Mouse (Mus musculus) heart, embryonic 10.5 days (tissue): ENCODE measurements at regions not wholly inside any gene's neighbourhood (a gene's known extent, or its start where the extent isn't known, plus 50 kb on each side); places are given as distances from the start of the nearest gene placed in this dataset.

Experiments used
- DNase-seq: peaks from one replicate; pipeline ENCODE4 v3.0.0-alpha.2; 2017; ENCODE audit warnings: low spot score
- H3K27ac ChIP-seq: fragments of 300-500 bp; sonication (generic); 2 replicates; pipeline ENCODE4 v1.5.1; 2016; ENCODE audit warnings: mild to moderate bottlenecking
- H3K27me3 ChIP-seq: fragments of 300-500 bp; sonication (generic); 2 replicates; pipeline ENCODE4 v1.6.1; 2016; ENCODE audit warnings: mild to moderate bottlenecking; ENCODE audit not compliant: poor library complexity, insufficient read depth, severe bottlenecking
- H3K36me3 ChIP-seq: fragments of 300-500 bp; sonication (generic); 2 replicates; pipeline ENCODE4 v1.6.1; 2016; ENCODE audit warnings: mild to moderate bottlenecking, moderate library complexity
- H3K4me1 ChIP-seq: fragments of 300-500 bp; sonication (generic); 2 replicates; pipeline ENCODE4 v1.6.1; 2016; ENCODE audit warnings: mild to moderate bottlenecking
- H3K4me3 ChIP-seq: fragments of 300-500 bp; sonication (generic); 2 replicates; pipeline ENCODE4 v1.5.1; 2016; ENCODE audit warnings: mild to moderate bottlenecking, moderate library complexity
- H3K9me3 ChIP-seq: fragments of 300-500 bp; sonication (generic); 2 replicates; pipeline ENCODE4 v1.6.1; 2016; ENCODE audit warnings: mild to moderate bottlenecking, moderate library complexity
- WGBS: fragments of 180-500 bp; shearing (Covaris S2); methylation state at CpG from one replicate; pipeline ENCODE4 v1.1.7; 2016; 5-methylcytosine and 5-hydroxymethylcytosine counted together

DNA sequence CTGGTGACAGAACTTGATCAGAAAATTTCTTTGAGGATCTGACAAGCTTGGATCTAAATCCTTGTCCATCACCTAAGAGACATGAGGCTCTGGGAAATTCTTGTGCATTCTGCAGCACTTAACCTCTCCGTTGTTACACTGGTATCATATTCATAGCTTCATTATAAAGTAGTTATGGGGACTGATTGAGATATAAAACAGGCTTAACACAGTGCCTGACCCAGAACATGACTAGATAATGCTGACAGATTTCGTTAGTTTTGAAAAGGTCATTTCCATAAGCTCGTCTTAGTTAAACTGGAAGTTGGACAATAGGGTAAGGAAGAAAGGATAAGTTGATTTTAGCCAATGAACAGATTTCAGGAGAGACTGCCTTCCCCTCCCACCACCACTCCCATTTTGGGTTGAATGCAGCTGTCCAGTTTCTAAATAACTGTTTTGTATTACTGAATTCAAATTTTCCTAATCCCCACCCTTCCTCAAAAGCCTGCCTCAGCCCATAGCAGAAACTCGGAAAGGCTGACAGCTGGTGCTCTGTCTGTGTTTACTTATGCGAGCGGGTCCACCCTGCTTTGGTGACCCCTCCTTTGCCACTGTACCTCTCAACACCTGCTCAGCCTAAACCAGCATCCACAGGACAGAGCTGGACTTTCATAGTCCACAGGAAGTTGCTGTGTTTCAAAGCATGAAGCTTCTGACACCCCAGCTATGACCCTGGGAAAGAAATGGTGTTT is 340.8 kb downstream of the Pax1 start:
- Histone ChIP-seq H3K9me3 (no peaks in the 10 kb centered on the region), H3K27ac (no peak overlapping the region), H3K36me3 (no peaks in the 10 kb centered on the region), H3K4me3 (no peak overlapping the region), H3K27me3 (no peaks in the 10 kb centered on the region), H3K4me1 (no peaks in the 10 kb centered on the region)
- DNase-seq, result no peak
- whole genome bisulfite sequencing, result 60% methylated on average over 6 of the region's 6 CpGs

- H3K4me1 ChIP-seq, result no peaks in the 10 kb centered on the region
- H3K27me3 ChIP-seq, result no peaks in the 10 kb centered on the region
- WGBS, result 71% methylated on average over 6 of the region's 6 CpGs
- H3K9me3 ChIP-seq, result no peaks in the 10 kb centered on the region
- H3K36me3 ChIP-seq, result no peaks in the 10 kb centered on the region
- H3K27ac ChIP-seq, result no peak overlapping the region
- no peak overlapping the region for H3K4me3 ChIP-seq
- DNase-seq, result no peak
Measured at GRCm38 (mm10) chr2:147699524-147700081, 337.9 kb downstream of the Pax1 start.

GRCm38 (mm10) chr2:147691896-147692295 is 330.2 kb downstream of the Pax1 start:
- no peaks in the 10 kb centered on the region for H3K4me1 ChIP-seq
- DNase-seq, result no peak
- no peaks in the 10 kb centered on the region for H3K36me3 ChIP-seq
- no peaks in the 10 kb centered on the region for H3K9me3 ChIP-seq
- WGBS, result 84% methylated on average over 10 of the region's 10 CpGs
- no peak overlapping the region for H3K27ac ChIP-seq
- H3K27me3 ChIP-seq, result no peaks in the 10 kb centered on the region
- no peak overlapping the region for H3K4me3 ChIP-seq

GRCm38 (mm10) chr2:147690506-147691208 is 328.9 kb downstream of the Pax1 start:
- WGBS, result 74% methylated on average over 15 of the region's 15 CpGs
- no peaks in the 10 kb centered on the region for H3K4me1 ChIP-seq
- no peaks in the 10 kb centered on the region for H3K9me3 ChIP-seq
- H3K4me3 ChIP-seq, result no peak overlapping the region
- no peak for DNase-seq
- H3K36me3 ChIP-seq, result no peaks in the 10 kb centered on the region
- H3K27ac ChIP-seq, result no peak overlapping the region
- H3K27me3 ChIP-seq, result no peaks in the 10 kb centered on the region

- 17% methylated on average over 6 of the region's 6 CpGs for WGBS
- H3K9me3 ChIP-seq, result no peaks in the 10 kb centered on the region
- no peak overlapping the region for H3K4me3 ChIP-seq
- H3K4me1 ChIP-seq, result no peaks in the 10 kb centered on the region
- H3K27ac ChIP-seq, result no peak overlapping the region
- no peaks in the 10 kb centered on the region for H3K36me3 ChIP-seq
- no peaks in the 10 kb centered on the region for H3K27me3 ChIP-seq
- DNase-seq, result peak; percentile 77
Measured at GRCm38 (mm10) chr2:147688742-147689141, 327.0 kb downstream of the Pax1 start.

DNA sequence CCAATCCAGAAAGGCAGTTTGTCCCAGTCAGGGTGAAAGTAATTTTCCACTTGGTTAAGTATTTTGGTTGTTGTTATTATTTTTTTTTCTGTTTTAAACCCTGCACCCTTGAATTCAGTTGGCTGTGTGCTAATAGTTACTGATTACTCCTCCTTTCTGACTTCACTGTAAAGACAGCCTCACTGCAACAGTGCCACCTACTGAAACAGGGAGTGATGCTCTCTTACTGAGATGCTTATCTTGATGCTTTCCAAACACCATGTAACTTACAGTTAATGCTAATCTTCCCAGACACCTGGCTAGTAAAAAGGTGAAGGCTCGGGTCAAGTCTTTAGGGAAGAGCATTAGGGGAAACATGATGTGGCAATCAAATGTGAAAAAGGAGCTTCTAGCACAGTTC is 294.9 kb downstream of the Pax1 start:
- no peak overlapping the region for H3K27ac ChIP-seq
- H3K27me3 ChIP-seq, result no peaks in the 10 kb centered on the region
- 8% methylated on average over 1 of the region's 1 CpGs for WGBS
- H3K36me3 ChIP-seq, result no peaks in the 10 kb centered on the region
- no peaks in the 10 kb centered on the region for H3K4me1 ChIP-seq
- no peak for DNase-seq
- H3K4me3 ChIP-seq, result no peak overlapping the region
- no peaks in the 10 kb centered on the region for H3K9me3 ChIP-seq

GRCm38 (mm10) chr2:147650229-147650628 is 288.5 kb downstream of the Pax1 start:
- Histone ChIP-seq H3K9me3 (no peaks in the 10 kb centered on the region), H3K4me1 (no peaks in the 10 kb centered on the region), H3K27ac (no peak overlapping the region), H3K36me3 (no peaks in the 10 kb centered on the region), H3K27me3 (no peaks in the 10 kb centered on the region), H3K4me3 (no peak overlapping the region)
- no peak for DNase-seq
- 76% methylated on average over 3 of the region's 3 CpGs for WGBS

GRCm38 (mm10) chr2:147647972-147648371 is 286.2 kb downstream of the Pax1 start:
- Histone ChIP-seq H3K4me1 (no peaks in the 10 kb centered on the region), H3K27me3 (no peaks in the 10 kb centered on the region), H3K9me3 (no peaks in the 10 kb centered on the region), H3K36me3 (no peaks in the 10 kb centered on the region), H3K27ac (no peak overlapping the region), H3K4me3 (no peak overlapping the region)
- no peak for DNase-seq
- WGBS, result 82% methylated on average over 8 of the region's 8 CpGs

DNA sequence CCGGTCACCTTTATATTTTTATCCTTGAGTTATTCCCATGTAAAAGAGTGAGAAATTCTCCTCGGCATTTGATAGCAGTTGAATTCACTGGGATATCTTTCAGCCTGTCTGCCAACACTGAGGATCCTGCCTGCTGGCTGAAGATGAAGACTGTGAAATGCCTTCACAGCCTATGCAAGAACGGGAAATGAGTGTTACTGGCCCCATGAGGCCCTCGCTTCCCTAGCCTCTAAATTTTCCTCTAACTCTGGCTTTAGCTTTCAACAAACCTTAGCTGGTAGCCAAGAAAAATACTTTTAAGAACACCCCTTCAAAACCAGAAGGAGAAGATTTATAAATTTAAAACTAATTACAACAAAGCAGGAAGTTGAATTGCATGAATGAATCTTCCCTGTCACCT is 285.8 kb downstream of the Pax1 start:
- H3K4me3 ChIP-seq, result no peak overlapping the region
- DNase-seq, result no peak
- H3K27me3 ChIP-seq, result no peaks in the 10 kb centered on the region
- H3K4me1 ChIP-seq, result no peaks in the 10 kb centered on the region
- H3K9me3 ChIP-seq, result no peaks in the 10 kb centered on the region
- no peaks in the 10 kb centered on the region for H3K36me3 ChIP-seq
- H3K27ac ChIP-seq, result no peak overlapping the region
- 74% methylated on average over 4 of the region's 4 CpGs for WGBS

DNA sequence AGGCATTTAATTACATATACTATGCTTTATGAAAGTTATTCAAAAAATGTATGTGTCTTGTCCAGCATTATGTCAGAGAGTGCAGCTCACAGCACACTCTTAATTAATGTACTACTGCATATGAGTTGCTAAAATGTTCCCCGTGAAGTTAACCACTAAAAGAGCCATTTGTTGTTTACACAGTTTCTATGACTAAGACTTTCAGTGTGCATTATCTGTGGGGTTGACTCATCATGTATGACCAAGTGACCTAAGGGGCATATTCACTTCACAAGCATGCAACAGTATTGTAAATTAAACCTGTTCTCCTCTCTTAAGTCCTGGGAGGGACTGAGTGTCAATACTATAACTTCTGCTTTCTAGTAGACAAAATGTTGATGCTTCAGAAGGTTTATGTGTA is 276.2 kb downstream of the Pax1 start:
- no peaks in the 10 kb centered on the region for H3K27me3 ChIP-seq
- H3K4me3 ChIP-seq, result no peak overlapping the region
- H3K27ac ChIP-seq, result no peak overlapping the region
- WGBS, result 79% methylated on average over 1 of the region's 1 CpGs
- DNase-seq, result no peak
- no peaks in the 10 kb centered on the region for H3K36me3 ChIP-seq
- no peaks in the 10 kb centered on the region for H3K9me3 ChIP-seq
- H3K4me1 ChIP-seq, result no peaks in the 10 kb centered on the region

- DNase-seq, result no peak
- Histone ChIP-seq H3K4me3 (no peak overlapping the region), H3K27me3 (no peaks in the 10 kb centered on the region), H3K4me1 (no peaks in the 10 kb centered on the region), H3K36me3 (no peaks in the 10 kb centered on the region), H3K9me3 (no peaks in the 10 kb centered on the region), H3K27ac (no peak overlapping the region)
- 50% methylated on average over 6 of the region's 6 CpGs for WGBS
Measured at GRCm38 (mm10) chr2:147632737-147633136, 271.0 kb downstream of the Pax1 start.

DNA sequence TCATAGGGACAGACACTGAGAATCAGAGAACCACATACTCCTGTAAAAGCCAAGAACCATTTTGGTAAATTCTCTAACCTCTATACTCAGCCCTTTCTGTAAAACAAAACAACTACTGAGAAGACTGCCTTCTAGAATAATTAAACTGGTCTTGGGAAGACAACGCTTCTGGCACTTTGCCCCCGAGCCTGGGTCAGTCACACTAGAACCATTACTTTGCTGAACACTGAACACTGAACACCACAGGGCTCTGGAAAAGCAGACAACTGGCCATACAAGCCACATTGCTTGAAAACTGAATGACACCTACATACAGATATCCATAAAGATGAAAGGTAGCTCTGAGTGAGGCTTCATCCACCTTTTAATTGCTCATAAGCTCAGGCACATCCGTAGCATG is 268.0 kb downstream of the Pax1 start:
- WGBS, result 84% methylated on average over 3 of the region's 3 CpGs
- H3K36me3 ChIP-seq, result no peaks in the 10 kb centered on the region
- H3K4me3 ChIP-seq, result no peak overlapping the region
- H3K27me3 ChIP-seq, result no peaks in the 10 kb centered on the region
- no peak overlapping the region for H3K27ac ChIP-seq
- no peaks in the 10 kb centered on the region for H3K4me1 ChIP-seq
- DNase-seq, result no peak
- H3K9me3 ChIP-seq, result no peaks in the 10 kb centered on the region

- Histone ChIP-seq H3K9me3 (no peaks in the 10 kb centered on the region), H3K27me3 (no peaks in the 10 kb centered on the region), H3K4me1 (no peaks in the 10 kb centered on the region), H3K27ac (no peak overlapping the region), H3K4me3 (no peak overlapping the region), H3K36me3 (no peaks in the 10 kb centered on the region)
- 73% methylated on average over 5 of the region's 5 CpGs for WGBS
- no peak for DNase-seq
Measured at GRCm38 (mm10) chr2:147627096-147627495, 265.4 kb downstream of the Pax1 start.
